Mouse (Mus musculus) lung, postnatal 25 days (tissue): Measurements from ENCODE around the gene Birc7.

ENCODE experiments used
- DNase-seq: peaks from one replicate; pipeline ENCODE4 v3.0.0; 2022; ENCODE audit warnings: low spot score

The Birc7 gene

GRCm38 (mm10) chr2:180905556-180906221, 23.1 kb upstream of the Birc7 start:
- DNase-seq: no peak

- no peak for DNase-seq
These were observed 17.9 kb upstream of the Birc7 start for GRCm38 (mm10) chr2:180910928-180911327.

- peak; percentile 7 for DNase-seq
These were observed 12.9 kb upstream of the Birc7 start for GRCm38 (mm10) chr2:180915886-180916433.

GRCm38 (mm10) chr2:180919913-180920809, 8.7 kb upstream of the Birc7 start:
- DNase-seq: peak; percentile 18

- DNase-seq: peak; percentile 97
These were observed 7.9 kb upstream of the Birc7 start, which contains the start of gene Ythdf1 for GRCm38 (mm10) chr2:180920810-180921400. Gene Ythdf1, minus strand, starts transcription at chr2:180920949.

GRCm38 (mm10) chr2:180922739-180923138, 6.1 kb upstream of the Birc7 start:
- no peak for DNase-seq

GRCm38 (mm10) chr2:180925176-180925575, 3.6 kb upstream of the Birc7 start:
- peak; percentile 71 for DNase-seq

GRCm38 (mm10) chr2:180932418-180932817, 3.6 kb downstream of the Birc7 start:
- DNase-seq: no peak

- DNase-seq: no peak
These were observed 11.4 kb downstream of the Birc7 start for GRCm38 (mm10) chr2:180940187-180940586.

- DNase-seq: no peak
These were observed 13.0 kb downstream of the Birc7 start for GRCm38 (mm10) chr2:180941869-180942268.

GRCm38 (mm10) chr2:180949947-180950346, 21.1 kb downstream of the Birc7 start:
- no peak for DNase-seq

- no peak for DNase-seq
These were observed 23.9 kb downstream of the Birc7 start for GRCm38 (mm10) chr2:180952731-180953171.

GRCm38 (mm10) chr2:180953638-180954037, 24.8 kb downstream of the Birc7 start:
- DNase-seq: no peak

- peak; percentile 45 for DNase-seq
These were observed 25.5 kb downstream of the Birc7 start, which contains the start of gene Nkain4 for GRCm38 (mm10) chr2:180954061-180955047. Gene Nkain4, minus strand, starts transcription at chr2:180954699.

GRCm38 (mm10) chr2:180959605-180960004, 30.8 kb downstream of the Birc7 start:
- DNase-seq: no peak

GRCm38 (mm10) chr2:180960187-180960586, 31.4 kb downstream of the Birc7 start:
- no peak for DNase-seq

- peak; percentile 32 for DNase-seq
These were observed 33.9 kb downstream of the Birc7 start for GRCm38 (mm10) chr2:180962616-180963308.

GRCm38 (mm10) chr2:180963956-180964355, 35.1 kb downstream of the Birc7 start:
- DNase-seq: peak; percentile 77

GRCm38 (mm10) chr2:180966092-180966882, 37.5 kb downstream of the Birc7 start:
- DNase-seq: no peak
